Mouse (Mus musculus) ES-E14 (cell line): ENCODE results near the gene Pola1. TPM values are rescaled to one million over a fixed set of nuclear protein-coding genes. Genes with fewer than 3 reads are reported as not detected.

Experiments
- DNase-seq: peaks from one replicate; pipeline ENCODE4 v3.0.0-alpha.2; 2013; ENCODE audit warnings: low read depth, low spot score
- H3K27ac ChIP-seq: 2 replicates; pipeline ENCODE4 v1.5.1; 2012; ENCODE audit warnings: low read depth, mild to moderate bottlenecking, low read length, moderate library complexity, mixed read lengths; ENCODE audit not compliant: poor library complexity, insufficient read depth, severe bottlenecking
- H3K36me3 ChIP-seq: 2 replicates; pipeline ENCODE4 v1.6.1; 2012; ENCODE audit warnings: mild to moderate bottlenecking, low read length, moderate library complexity, mixed read lengths; ENCODE audit not compliant: control insufficient read depth, poor library complexity, insufficient read depth, severe bottlenecking
- H3K4me1 ChIP-seq, 2 experiments: fragments of 150-350 bp in 1 of 2; sonication (generic) in 1 of 2; 2 replicates each; pipeline ENCODE4 v1.6.1; 2012; ENCODE audit warnings: low read length in 2 of 2, mild to moderate bottlenecking in 1 of 2, mixed read lengths in 1 of 2; ENCODE audit not compliant: control insufficient read depth in 2 of 2, insufficient read depth in 2 of 2, poor library complexity in 1 of 2
- H3K4me3 ChIP-seq, 2 experiments: fragments of 150-350 bp in 1 of 2; sonication (generic) in 1 of 2; 2 replicates each; pipeline ENCODE4 v1.5.1; 2012; ENCODE audit warnings: low read length in 2 of 2, low read depth in 1 of 2, mild to moderate bottlenecking in 1 of 2, mixed read lengths in 1 of 2; ENCODE audit not compliant: insufficient read depth in 1 of 2, poor library complexity in 1 of 2, severe bottlenecking in 1 of 2
- H3K9ac ChIP-seq: 2 replicates; pipeline ENCODE4 v1.6.1; 2012; ENCODE audit warnings: low read depth, mild to moderate bottlenecking, low read length, mixed read lengths; ENCODE audit not compliant: poor library complexity, insufficient read depth, severe bottlenecking
- H3K9me3 ChIP-seq: fragments of 150-350 bp; sonication (generic); 2 replicates; pipeline ENCODE4 v1.6.1; 2012; ENCODE audit warnings: low read depth, mild to moderate bottlenecking, low read length; ENCODE audit not compliant: control insufficient read depth, insufficient read depth
- CHD2 ChIP-seq: IDR thresholded peaks from 2 replicates; pipeline ENCODE4 v1.6.1; 2014; ENCODE audit warnings: mild to moderate bottlenecking, low read depth, low read length, inconsistent platforms
- HCFC1 ChIP-seq: IDR thresholded peaks from 2 replicates; pipeline ENCODE4 v1.6.1; 2012; ENCODE audit warnings: low read length, inconsistent platforms, borderline replicate concordance; ENCODE audit not compliant: insufficient read depth
- MAFK ChIP-seq: IDR thresholded peaks from 2 replicates; pipeline ENCODE4 v1.6.1; 2014; ENCODE audit warnings: mild to moderate bottlenecking, low read depth, low read length, inconsistent platforms; ENCODE audit not compliant: insufficient read depth
- ZC3H11A ChIP-seq: IDR thresholded peaks from 2 replicates; pipeline ENCODE4 v1.6.1; 2012; ENCODE audit warnings: low read depth, mild to moderate bottlenecking, inconsistent platforms, low read length, borderline replicate concordance
- ZNF384 ChIP-seq: IDR thresholded peaks from 2 replicates; pipeline ENCODE4 v1.6.1; 2012; ENCODE audit warnings: low read depth, low read length, inconsistent platforms
- in situ Hi-C, 2 experiments: fragments of 600-800 bp; cut with MboI; formaldehyde crosslinking; loops; one replicate each; pipeline ENCODE4 v1.15.1; 2025; ENCODE audit warnings: low sequenced_read_pairs in 2 of 2, inconsistent platforms in 1 of 2; ENCODE audit not compliant: unreplicated experiment in 2 of 2
- total RNA-seq: library from RNA; depleted of rRNA; stranded (reverse); fragments of 300-350 nt; gene quantifications from 2 replicates; pipeline ENCODE4 v1.2.3, GENCODE M21; 2012; rRNA removed

Pola1 gene
- total RNA-seq: 36.6 and 40.3 TPM in 2 replicates

DNA sequence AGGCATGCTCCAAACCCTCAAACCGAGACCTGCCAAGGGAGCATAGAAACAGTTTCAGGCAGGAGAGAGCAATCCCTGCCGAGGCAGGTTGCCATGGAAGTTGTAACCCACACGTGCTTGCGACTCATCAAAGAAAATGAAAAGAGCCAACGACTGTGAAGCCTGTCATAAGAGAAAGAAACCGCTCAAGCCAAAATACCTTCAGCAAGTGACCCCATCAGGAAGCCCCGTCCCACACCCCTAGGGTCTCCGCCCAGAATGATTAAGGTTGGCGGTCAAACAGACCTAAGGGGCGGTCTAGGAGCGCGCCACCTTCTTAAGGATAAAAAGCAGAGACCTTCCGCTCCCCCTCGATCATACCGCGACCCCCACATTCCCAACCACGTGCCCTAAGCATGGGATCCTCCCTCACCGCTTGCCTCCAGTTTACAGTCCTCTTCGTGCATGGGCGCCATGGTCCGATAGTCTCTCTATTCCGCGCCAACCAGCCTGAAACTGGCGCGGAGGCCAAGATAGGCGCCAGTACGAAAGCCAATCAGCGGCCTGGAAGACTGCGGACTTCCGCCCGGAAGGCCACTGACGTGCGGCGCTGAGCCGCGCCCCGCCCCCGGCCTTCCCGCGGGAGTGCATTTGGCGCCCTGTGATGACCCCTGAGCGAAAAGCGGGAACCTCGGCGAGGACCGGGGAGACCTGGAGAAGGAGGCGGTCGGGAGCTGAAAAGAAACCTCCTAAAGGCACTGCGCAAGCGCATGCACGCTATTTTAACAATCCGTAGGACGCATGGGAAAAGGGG lies at the start of gene Pola1:
Gene Pola1 (minus strand): TSS at position 499 of the 793 bp plus-strand sequence.
- Histone ChIP-seq H3K36me3 (no peaks in the 10 kb centered on the region), H3K9me3 (no peaks in the 10 kb centered on the region), H3K9ac (peak within 1 kb of the TSS; percentile 95), H3K27ac (peak within 1 kb of the TSS; percentile 92), H3K4me1 (peaks cover 2 to 4% of the 10 kb centered on the region in 2 experiments; a peak in 2 of 4 replicates), H3K4me3 (peak within 1 kb of the TSS; percentile 88 to 94)
- TF ChIP-seq MAFK (no peak), CHD2 (peak; percentile 69; the same call in 1 of the 2 replicates)
- peak; percentile 60 for DNase-seq
- in situ Hi-C loops: no loop called here

- TF ChIP-seq ZC3H11A: no peak
- Histone ChIP-seq H3K27ac (peak overlapping the region; percentile 5; the same call in 1 of the 2 replicates), H3K4me3 (peak overlapping the region in 1 of 2 experiments; percentile 48; a peak in 1 of 4 replicates), H3K4me1 (peaks cover 2 to 6% of the 10 kb centered on the region in 2 experiments; a peak in 1 of 4 replicates), H3K9ac (no peak overlapping the region), H3K36me3 (no peaks in the 10 kb centered on the region), H3K9me3 (no peaks in the 10 kb centered on the region)
- in situ Hi-C loops: no loop called here
- no peak for DNase-seq
Observed at GRCm38 (mm10) chrX:93676228-93676627, 44.3 kb upstream of the Pola1 start.

- no peaks in the 10 kb centered on the region for H3K9me3 ChIP-seq
- DNase-seq: no peak
- H3K4me3 ChIP-seq: peak overlapping the region; percentile 48 to 62
- no peaks in the 10 kb centered on the region for H3K36me3 ChIP-seq
- TF ChIP-seq HCFC1: no peak
- TF ChIP-seq ZC3H11A: no peak
- TF ChIP-seq MAFK: peak; percentile 46; the same call in 1 of the 2 replicates
- TF ChIP-seq ZNF384: 0 out of 2 replicates have a peak, but pooled peaks have one; percentile 67
- 0 out of 2 replicates have a peak, but pooled peaks have one; percentile 25 for TF ChIP-seq CHD2
- in situ Hi-C loops: no loop called here
- peak overlapping the region; percentile 35 for H3K9ac ChIP-seq
- H3K27ac ChIP-seq: peak overlapping the region; percentile 91
- H3K4me1 ChIP-seq: peaks cover 2 to 6% of the 10 kb centered on the region in 2 experiments; a peak in 1 of 4 replicates
Observed at GRCm38 (mm10) chrX:93674836-93675795, 43.2 kb upstream of the Pola1 start.

DNA sequence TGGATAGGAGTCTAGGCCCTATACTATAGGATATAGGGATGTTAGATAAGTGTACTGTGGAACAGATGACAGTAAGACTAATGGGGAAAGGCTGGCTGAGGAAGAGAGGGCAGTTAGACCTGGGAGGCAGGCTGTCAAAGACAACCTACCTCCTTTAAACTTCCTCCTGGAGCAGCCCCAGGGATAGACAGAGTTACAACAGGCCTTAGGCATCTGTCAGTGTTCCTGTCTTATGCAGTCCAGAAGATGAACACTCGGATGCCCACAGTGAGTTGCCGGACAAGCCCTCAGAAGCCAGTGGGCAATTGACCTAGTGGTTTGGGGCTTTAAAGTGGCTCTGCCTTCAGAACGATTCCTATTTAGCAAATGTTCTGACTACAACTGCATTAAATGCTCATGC lies 42.5 kb upstream of the Pola1 start:
- Histone ChIP-seq H3K36me3 (no peaks in the 10 kb centered on the region), H3K4me1 (peaks cover 2 to 6% of the 10 kb centered on the region in 2 experiments; a peak in 1 of 4 replicates), H3K27ac (peak overlapping the region; percentile 11; the same call in 1 of the 2 replicates), H3K4me3 (peak overlapping the region; percentile 6 to 48; a peak in 3 of 4 replicates), H3K9me3 (no peaks in the 10 kb centered on the region), H3K9ac (no peak overlapping the region)
- no peak for DNase-seq
- TF ChIP-seq MAFK (no peak), ZNF384 (no peak), HCFC1 (no peak), ZC3H11A (no peak), CHD2 (no peak)
- in situ Hi-C loops: no loop called here
